Mouse (Mus musculus): ENCODE data around the gene P3h4. TPM values are rescaled to one million over a fixed set of nuclear protein-coding genes. Genes with fewer than 3 reads are reported as not detected.

Gene P3h4
- polyA plus RNA-seq, 1 experiment = 115 TPM

GRCm38 (mm10) chr11:100389931-100390445, 24.6 kb downstream of the P3h4 start:
- Histone ChIP-seq H3K4me2 (ENCODE audit: low read depth) (peak overlapping the region; percentile 77), H3K79me2 (ENCODE audit: control insufficient read depth, insufficient read depth) (peaks cover 84% of the 10 kb centered on the region), H3K4me3 (no peak overlapping the region), H3K36me3 (ENCODE audit: control insufficient read depth, insufficient read depth) (peaks cover 11% of the 10 kb centered on the region), H3K27me3 (ENCODE audit: control insufficient read depth, insufficient read depth, insufficient read length) (no peaks in the 10 kb centered on the region), H3ac (ENCODE audit: control insufficient read depth, insufficient read length) (no peak overlapping the region)
- no peak for TF ChIP-seq TCF3 (IDR thresholded peaks at IDR 0.05; ENCODE audit: insufficient read length, low read depth)
- peak in 1 of 3 experiments; percentile 52 for TF ChIP-seq MYOD1 (IDR thresholded peaks at IDR 0.05; ENCODE audit: control insufficient read depth in 1 of 3, insufficient read length in 2 of 3, low read depth in 2 of 3)
- TF ChIP-seq USF1 (IDR thresholded peaks at IDR 0.05; ENCODE audit: low read depth) = no peak
- TF ChIP-seq REST (IDR thresholded peaks at IDR 0.05; ENCODE audit: insufficient read depth, insufficient read length) = no peak
- peak in 1 of 3 experiments; percentile 33 for TF ChIP-seq MYOG (IDR thresholded peaks at IDR 0.05; ENCODE audit: control insufficient read depth in 1 of 3, insufficient read depth in 1 of 3, insufficient read length in 2 of 3, low read depth in 2 of 3)
- TF ChIP-seq SRF (IDR thresholded peaks at IDR 0.05; ENCODE audit: control insufficient read depth, insufficient read length, low read depth) = no peak
- TF ChIP-seq MAX (IDR thresholded peaks at IDR 0.05; ENCODE audit: low read depth) = no peak
- TF ChIP-seq CEBPB (IDR thresholded peaks at IDR 0.05; ENCODE audit: insufficient read depth, poor library complexity, severe bottlenecking) = no peak

GRCm38 (mm10) chr11:100388588-100388987, 26.0 kb downstream of the P3h4 start:
- TF ChIP-seq MYOG (IDR thresholded peaks at IDR 0.05; ENCODE audit: control insufficient read depth in 1 of 3, insufficient read depth in 1 of 3, insufficient read length in 2 of 3, low read depth in 2 of 3) = no peak
- no peak for TF ChIP-seq REST (IDR thresholded peaks at IDR 0.05; ENCODE audit: insufficient read depth, insufficient read length)
- no peak for TF ChIP-seq SRF (IDR thresholded peaks at IDR 0.05; ENCODE audit: control insufficient read depth, insufficient read length, low read depth)
- TF ChIP-seq MAX (IDR thresholded peaks at IDR 0.05; ENCODE audit: low read depth) = no peak
- no peak for TF ChIP-seq USF1 (IDR thresholded peaks at IDR 0.05; ENCODE audit: low read depth)
- no peak for TF ChIP-seq TCF3 (IDR thresholded peaks at IDR 0.05; ENCODE audit: insufficient read length, low read depth)
- TF ChIP-seq CEBPB (IDR thresholded peaks at IDR 0.05; ENCODE audit: insufficient read depth, poor library complexity, severe bottlenecking) = no peak
- TF ChIP-seq E2F4 (IDR thresholded peaks at IDR 0.05; ENCODE audit: insufficient read depth) = no peak
- H3K79me2 ChIP-seq (ENCODE audit: control insufficient read depth, insufficient read depth) = peaks cover 70% of the 10 kb centered on the region
- H3K4me3 ChIP-seq = no peak overlapping the region
- H3ac ChIP-seq (ENCODE audit: control insufficient read depth, insufficient read length) = no peak overlapping the region
- peak overlapping the region; percentile 77 for H3K4me2 ChIP-seq (ENCODE audit: low read depth)
- H3K36me3 ChIP-seq (ENCODE audit: control insufficient read depth, insufficient read depth) = peaks cover 25% of the 10 kb centered on the region
- no peaks in the 10 kb centered on the region for H3K27me3 ChIP-seq (ENCODE audit: control insufficient read depth, insufficient read depth, insufficient read length)

GRCm38 (mm10) chr11:100387589-100388375, 26.9 kb downstream of the P3h4 start:
- Histone ChIP-seq H3K4me2 (ENCODE audit: low read depth) (peak overlapping the region; percentile 77), H3K36me3 (ENCODE audit: control insufficient read depth, insufficient read depth) (peaks cover 26% of the 10 kb centered on the region), H3K4me3 (no peak overlapping the region), H3K79me2 (ENCODE audit: control insufficient read depth, insufficient read depth) (peaks cover 62% of the 10 kb centered on the region), H3ac (ENCODE audit: control insufficient read depth, insufficient read length) (no peak overlapping the region), H3K27me3 (ENCODE audit: control insufficient read depth, insufficient read depth, insufficient read length) (no peaks in the 10 kb centered on the region)
- TF ChIP-seq CEBPB (IDR thresholded peaks at IDR 0.05; ENCODE audit: insufficient read depth, poor library complexity, severe bottlenecking) (no peak), REST (IDR thresholded peaks at IDR 0.05; ENCODE audit: insufficient read depth, insufficient read length) (no peak), MYOG (IDR thresholded peaks at IDR 0.05; ENCODE audit: control insufficient read depth in 1 of 3, insufficient read depth in 1 of 3, insufficient read length in 2 of 3, low read depth in 2 of 3) (peak; percentile 71 to 89 (median 72)), POLR2A (IDR thresholded peaks at IDR 0.05; ENCODE audit: insufficient read length, low read depth) (no peak), E2F4 (IDR thresholded peaks at IDR 0.05; ENCODE audit: insufficient read depth) (peak; percentile 74), POLR2AphosphoS2 (IDR thresholded peaks at IDR 0.05; ENCODE audit: insufficient read length, low read depth) (no peak), SRF (IDR thresholded peaks at IDR 0.05; ENCODE audit: control insufficient read depth, insufficient read length, low read depth) (no peak), MYOD1 (IDR thresholded peaks at IDR 0.05; ENCODE audit: control insufficient read depth in 1 of 3, insufficient read length in 2 of 3, low read depth in 2 of 3) (peak; percentile 48 to 94 (median 87)), TCF12 (IDR thresholded peaks at IDR 0.05; ENCODE audit: insufficient read depth, poor library complexity, severe bottlenecking) (peak; percentile 75), USF1 (IDR thresholded peaks at IDR 0.05; ENCODE audit: low read depth) (no peak), TCF3 (IDR thresholded peaks at IDR 0.05; ENCODE audit: insufficient read length, low read depth) (peak; percentile 58), MAX (IDR thresholded peaks at IDR 0.05; ENCODE audit: low read depth) (no peak)

GRCm38 (mm10) chr11:100387111-100387510, 27.5 kb downstream of the P3h4 start:
- peaks cover 27% of the 10 kb centered on the region for H3K36me3 ChIP-seq (ENCODE audit: control insufficient read depth, insufficient read depth)
- no peaks in the 10 kb centered on the region for H3K27me3 ChIP-seq (ENCODE audit: control insufficient read depth, insufficient read depth, insufficient read length)
- no peak overlapping the region for H3K4me3 ChIP-seq
- no peak overlapping the region for H3ac ChIP-seq (ENCODE audit: control insufficient read depth, insufficient read length)
- peak overlapping the region; percentile 77 for H3K4me2 ChIP-seq (ENCODE audit: low read depth)
- peaks cover 55% of the 10 kb centered on the region for H3K79me2 ChIP-seq (ENCODE audit: control insufficient read depth, insufficient read depth)
- TF ChIP-seq USF1 (IDR thresholded peaks at IDR 0.05; ENCODE audit: low read depth) = no peak
- no peak for TF ChIP-seq POLR2AphosphoS2 (IDR thresholded peaks at IDR 0.05; ENCODE audit: insufficient read length, low read depth)
- no peak for TF ChIP-seq TCF12 (IDR thresholded peaks at IDR 0.05; ENCODE audit: insufficient read depth, poor library complexity, severe bottlenecking)
- TF ChIP-seq E2F4 (IDR thresholded peaks at IDR 0.05; ENCODE audit: insufficient read depth) = no peak
- no peak for TF ChIP-seq SRF (IDR thresholded peaks at IDR 0.05; ENCODE audit: control insufficient read depth, insufficient read length, low read depth)
- no peak for TF ChIP-seq POLR2A (IDR thresholded peaks at IDR 0.05; ENCODE audit: insufficient read length, low read depth)
- no peak for TF ChIP-seq MAX (IDR thresholded peaks at IDR 0.05; ENCODE audit: low read depth)
- TF ChIP-seq TCF3 (IDR thresholded peaks at IDR 0.05; ENCODE audit: insufficient read length, low read depth) = no peak
- no peak for TF ChIP-seq MYOG (IDR thresholded peaks at IDR 0.05; ENCODE audit: control insufficient read depth in 1 of 3, insufficient read depth in 1 of 3, insufficient read length in 2 of 3, low read depth in 2 of 3)
- TF ChIP-seq MYOD1 (IDR thresholded peaks at IDR 0.05; ENCODE audit: control insufficient read depth in 1 of 3, insufficient read length in 2 of 3, low read depth in 2 of 3) = no peak
